ENCODE assay signal across 9 mouse cellular contexts in genomic region chr10:111420195-111420838, GRCm38 (mm10). TPM values are rescaled to one million over a fixed set of nuclear protein-coding genes. Genes with fewer than 3 reads are reported as not detected.
DNase-seq lines count a peak whose midpoint lies in the region; ATAC-seq lines count a peak whose summit lies in the region.
"Had no signal": no experiment of that assay in that cellular context is flagged by ENCODE, and none has a peak within 500 bp of the region (broad histone marks: within the 10 kb centered on the region; RNA-seq: fewer than 3 reads in every experiment).

No protein-coding gene starts in this region.

- H3K9me3 ChIP-seq in heart, embryonic 13.5 days = no peaks in the 10 kb centered on the region
- no peaks in the 10 kb centered on the region for H3K9me3 ChIP-seq in embryonic facial prominence, embryonic 11.5 days (replicated peaks; ENCODE audit: control insufficient read depth, low read length)
- no peaks in the 10 kb centered on the region for H3K9me3 ChIP-seq in hindbrain, embryonic 13.5 days
- H3K9me3 ChIP-seq in midbrain, embryonic 14.5 days (ENCODE audit: control insufficient read depth, low read length) = no peaks in the 10 kb centered on the region

- peak overlapping the region; percentile 67 for H3K4me2 ChIP-seq in heart, embryonic 13.5 days
- H3K4me2 ChIP-seq in embryonic facial prominence, embryonic 11.5 days (ENCODE audit: low read depth, low read length) = peak overlapping the region; percentile 27; the same call in 1 of the 2 replicates
- H3K4me2 ChIP-seq in hindbrain, embryonic 13.5 days = peak overlapping the region; percentile 45
- peak overlapping the region; percentile 54 for H3K4me2 ChIP-seq in midbrain, embryonic 14.5 days (ENCODE audit: low read length)

- H3K36me3 ChIP-seq in heart, embryonic 13.5 days = no peaks in the 10 kb centered on the region
- H3K36me3 ChIP-seq in embryonic facial prominence, embryonic 11.5 days (replicated peaks; ENCODE audit: control insufficient read depth, insufficient read depth, low read depth, low read length) = no peaks in the 10 kb centered on the region
- no peaks in the 10 kb centered on the region for H3K36me3 ChIP-seq in hindbrain, embryonic 13.5 days
- no peaks in the 10 kb centered on the region for H3K36me3 ChIP-seq in midbrain, embryonic 14.5 days (ENCODE audit: control insufficient read depth, insufficient read depth, low read length)

- ATAC-seq in heart, embryonic 13.5 days (ENCODE audit: extremely low read depth, insufficient number of reproducible peaks, low FRiP score, low TSS enrichment) = no peak
- no peak for ATAC-seq in embryonic facial prominence, embryonic 11.5 days (replicated peaks; ENCODE audit: insufficient number of reproducible peaks, low FRiP score, low TSS enrichment, low read depth)
- no peak for ATAC-seq in hindbrain, embryonic 13.5 days (ENCODE audit: low FRiP score)
- ATAC-seq in midbrain, embryonic 14.5 days (ENCODE audit: low FRiP score, low TSS enrichment) = no peak
- ATAC-seq in CD4-positive, CD25-positive, alpha-beta regulatory T cell, adult 4 months = no peak

- no peak overlapping the region for H3K27ac ChIP-seq in heart, embryonic 13.5 days (replicated peaks)
- H3K27ac ChIP-seq in embryonic facial prominence, embryonic 11.5 days (replicated peaks; ENCODE audit: low read depth, low read length) = no peak overlapping the region
- H3K27ac ChIP-seq in hindbrain, embryonic 13.5 days = no peak overlapping the region
- no peak overlapping the region for H3K27ac ChIP-seq in midbrain, embryonic 14.5 days (replicated peaks; ENCODE audit: low read depth, low read length)

- no peak for DNase-seq in heart, adult 8-10 months (ENCODE audit: low spot score)
- DNase-seq in embryonic facial prominence, embryonic 11.5 days (ENCODE audit: low spot score) = no peak
- no peak for DNase-seq in midbrain, embryonic 14.5 days
- DNase-seq in c-Kit-positive CD71-positive TER-119-positive erythroid progenitor cells, embryonic 14.5 days (ENCODE audit: low spot score) = no peak
- DNase-seq in adrenal gland, adult 8-10 months = no peak
- DNase-seq: left cerebral cortex, postnatal 4 days had no signal

- H3K4me3 ChIP-seq in heart, embryonic 13.5 days = peak overlapping the region; percentile 40
- H3K4me3 ChIP-seq in embryonic facial prominence, embryonic 11.5 days (ENCODE audit: low read depth, low read length) = peak overlapping the region; percentile 15; the same call in 1 of the 2 replicates
- peak overlapping the region; percentile 24 for H3K4me3 ChIP-seq in hindbrain, embryonic 13.5 days
- H3K4me3 ChIP-seq in midbrain, embryonic 14.5 days (replicated peaks; ENCODE audit: low read depth, low read length) = peak overlapping the region; percentile 14

- WGBS in heart, embryonic 13.5 days = 19% methylated on average over 7 of the region's 7 CpGs
- WGBS in embryonic facial prominence, embryonic 11.5 days = 13% methylated on average over 7 of the region's 7 CpGs
- 21% methylated on average over 7 of the region's 7 CpGs for WGBS in hindbrain, embryonic 13.5 days
- 16% methylated on average over 7 of the region's 7 CpGs for WGBS in midbrain, embryonic 14.5 days

- H3K9ac ChIP-seq in heart, embryonic 13.5 days = peak overlapping the region; percentile 69
- no peak overlapping the region for H3K9ac ChIP-seq in embryonic facial prominence, embryonic 11.5 days (replicated peaks; ENCODE audit: low read length)
- peak overlapping the region; percentile 53 for H3K9ac ChIP-seq in hindbrain, embryonic 13.5 days
- peak overlapping the region; percentile 46 for H3K9ac ChIP-seq in midbrain, embryonic 14.5 days (replicated peaks; ENCODE audit: low read length)

- H3K4me1 ChIP-seq in heart, embryonic 13.5 days = peaks cover 35% of the 10 kb centered on the region
- peaks cover 6% of the 10 kb centered on the region for H3K4me1 ChIP-seq in embryonic facial prominence, embryonic 11.5 days (ENCODE audit: control insufficient read depth, insufficient read depth, low read length)
- H3K4me1 ChIP-seq in hindbrain, embryonic 13.5 days (replicated peaks) = peaks cover 20% of the 10 kb centered on the region
- H3K4me1 ChIP-seq in midbrain, embryonic 14.5 days (ENCODE audit: control insufficient read depth, insufficient read depth, low read length) = peaks cover 20% of the 10 kb centered on the region

- no peaks in the 10 kb centered on the region for H3K27me3 ChIP-seq in heart, embryonic 13.5 days (replicated peaks)
- no peaks in the 10 kb centered on the region for H3K27me3 ChIP-seq in embryonic facial prominence, embryonic 11.5 days (ENCODE audit: control insufficient read depth, insufficient read depth, low read length)
- H3K27me3 ChIP-seq in hindbrain, embryonic 13.5 days = no peaks in the 10 kb centered on the region
- no peaks in the 10 kb centered on the region for H3K27me3 ChIP-seq in midbrain, embryonic 14.5 days (ENCODE audit: control insufficient read depth, insufficient read depth, low read length)

RNA-seq across cellular contexts. Expression of gene Nap1l1, which starts 52.7 kb away (rescaled TPM):
- 135 and 143 TPM in 2 replicates for polyA plus RNA-seq in heart, embryonic 13.5 days (2015; fragmentation: Nextera tagmentation; extraction: Ambion mirVana)
- 10 to 100 TPM; 59.4 to 73.3 (median 66.5) TPM for total RNA-seq in heart, adult 8-10 months (2022)
- polyA plus RNA-seq in embryonic facial prominence, embryonic 11.5 days (2014; fragmentation: Nextera tagmentation; extraction: Ambion mirVana) = 407 and 443 TPM in 2 replicates
- 207 and 215 TPM in 2 replicates for polyA plus RNA-seq in hindbrain, embryonic 13.5 days (2015; fragmentation: Nextera tagmentation; extraction: Ambion mirVana)
- polyA plus RNA-seq in midbrain, embryonic 14.5 days (2014; fragmentation: Nextera tagmentation; extraction: Ambion mirVana) = 182 and 206 TPM in 2 replicates
- polyA plus RNA-seq in CD4-positive, CD25-positive, alpha-beta regulatory T cell, adult 4 months (2017; shearing (Covaris generic)) = 100 to 1,000 TPM; 105 to 108 TPM
- 100 to 1,000 TPM; 120 to 143 (median 133) TPM for total RNA-seq in adrenal gland, adult 8-10 months (2022)
